Mouse (Mus musculus): ENCODE data around the gene Gas2l2. TPM values are rescaled to one million over a fixed set of nuclear protein-coding genes. Genes with fewer than 3 reads are reported as not detected.

Gas2l2 gene
- polyA plus RNA-seq (2015; fragmentation: Nextera tagmentation; extraction: Ambion mirVana): 0.14 TPM in 2 replicates

DNA sequence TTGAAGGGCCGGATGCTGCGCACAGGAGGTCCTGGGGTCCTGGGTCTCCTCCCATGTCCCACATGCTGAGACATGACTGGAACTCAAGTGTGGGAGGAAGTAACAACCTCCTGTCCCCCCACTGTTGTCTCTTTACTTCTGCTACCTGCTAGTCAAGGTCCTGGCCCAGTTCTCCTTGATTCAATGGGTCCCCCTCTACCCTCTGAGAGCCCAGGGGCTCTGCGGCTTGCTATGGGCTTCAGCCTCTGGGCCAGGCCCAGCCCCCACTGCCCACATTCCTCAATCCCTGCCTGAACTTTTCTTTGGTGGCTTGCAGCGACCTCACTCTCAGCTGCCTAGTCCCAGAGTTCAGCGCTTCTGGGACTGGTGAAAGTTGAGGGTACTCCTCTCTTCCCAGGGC, at the start of gene Gas2l2:
Gas2l2 (minus strand) TSS at position 101 of the 400 bp plus-strand sequence.
- no peak for ATAC-seq (ENCODE audit: insufficient read depth, low FRiP score)
- H3K36me3 ChIP-seq (ENCODE audit: control insufficient read depth, insufficient read depth, low read length): no peaks in the 10 kb centered on the region
- WGBS: 48% methylated on average over 5 of the region's 5 CpGs
- 0 out of 2 replicates have a peak, but pooled peaks cover 6% of the 10 kb centered on the region for H3K4me1 ChIP-seq (ENCODE audit: control insufficient read depth, insufficient read depth, low read length)
- no peak within 1 kb of the TSS for H3K27ac ChIP-seq (ENCODE audit: low read length)
- H3K4me3 ChIP-seq (replicated peaks; ENCODE audit: low read length): no peak within 1 kb of the TSS
- no peak within 1 kb of the TSS for H3K9ac ChIP-seq (ENCODE audit: low read length)
- H3K27me3 ChIP-seq (ENCODE audit: control insufficient read depth, insufficient read depth, low read length): peaks cover 27% of the 10 kb centered on the region
- H3K4me2 ChIP-seq (ENCODE audit: low read depth, low read length): no peak within 1 kb of the TSS
- no peaks in the 10 kb centered on the region for H3K9me3 ChIP-seq (replicated peaks; ENCODE audit: control insufficient read depth, low read length)

DNA sequence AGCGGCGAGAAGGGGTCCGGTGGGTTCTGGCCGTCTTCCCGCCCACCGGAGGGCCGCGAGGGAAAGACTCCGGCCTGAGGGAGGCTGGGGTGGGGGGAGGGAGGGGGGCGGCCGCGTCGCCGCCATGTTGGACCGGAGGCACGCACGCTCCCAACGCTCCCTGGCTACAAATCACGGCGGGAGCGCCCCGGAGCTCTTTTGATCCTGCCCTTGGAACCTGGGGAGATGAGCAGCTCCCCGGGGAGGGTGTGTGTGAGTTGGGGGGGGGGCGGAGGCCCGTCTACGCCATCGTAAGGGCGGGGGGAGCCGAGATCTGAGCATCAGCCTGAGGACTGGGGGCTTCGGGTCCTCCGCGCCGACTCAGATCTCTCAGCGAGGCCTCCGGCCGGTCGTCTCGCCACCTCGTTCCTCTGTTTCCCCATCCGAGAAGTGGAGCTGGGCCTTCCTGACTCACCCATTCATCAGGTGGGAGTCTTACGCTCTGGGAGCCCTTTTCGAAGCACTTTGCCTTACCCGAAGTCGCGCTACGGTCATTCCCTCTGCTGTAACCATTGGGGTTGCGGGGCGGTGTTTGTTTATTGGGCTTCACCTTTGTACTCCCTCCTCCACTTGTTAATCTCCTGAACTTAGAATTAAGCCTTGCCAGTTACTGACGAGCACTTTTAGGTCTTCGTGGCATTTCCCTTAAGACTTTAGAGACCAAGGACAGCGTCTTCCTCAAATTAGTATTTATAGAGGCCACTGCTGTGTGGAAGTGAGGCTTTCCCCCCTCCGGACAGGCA, 44.2 kb upstream of the Gas2l2 start:
- under 1% methylated on average over 41 of the region's 52 CpGs for WGBS
- peak overlapping the region; percentile 80 for H3K4me3 ChIP-seq (replicated peaks; ENCODE audit: low read length)
- no peaks in the 10 kb centered on the region for H3K9me3 ChIP-seq (replicated peaks; ENCODE audit: control insufficient read depth, low read length)
- ATAC-seq (ENCODE audit: insufficient read depth, low FRiP score): peak; percentile 79
- H3K4me2 ChIP-seq (ENCODE audit: low read depth, low read length): peak overlapping the region; percentile 90
- H3K27me3 ChIP-seq (ENCODE audit: control insufficient read depth, insufficient read depth, low read length): no peaks in the 10 kb centered on the region
- peak overlapping the region; percentile 96 for H3K9ac ChIP-seq (ENCODE audit: low read length)
- H3K36me3 ChIP-seq (ENCODE audit: control insufficient read depth, insufficient read depth, low read length): no peaks in the 10 kb centered on the region
- H3K27ac ChIP-seq (ENCODE audit: low read length): peak overlapping the region; percentile 96
- H3K4me1 ChIP-seq (ENCODE audit: control insufficient read depth, insufficient read depth, low read length): peaks cover 17% of the 10 kb centered on the region

DNA sequence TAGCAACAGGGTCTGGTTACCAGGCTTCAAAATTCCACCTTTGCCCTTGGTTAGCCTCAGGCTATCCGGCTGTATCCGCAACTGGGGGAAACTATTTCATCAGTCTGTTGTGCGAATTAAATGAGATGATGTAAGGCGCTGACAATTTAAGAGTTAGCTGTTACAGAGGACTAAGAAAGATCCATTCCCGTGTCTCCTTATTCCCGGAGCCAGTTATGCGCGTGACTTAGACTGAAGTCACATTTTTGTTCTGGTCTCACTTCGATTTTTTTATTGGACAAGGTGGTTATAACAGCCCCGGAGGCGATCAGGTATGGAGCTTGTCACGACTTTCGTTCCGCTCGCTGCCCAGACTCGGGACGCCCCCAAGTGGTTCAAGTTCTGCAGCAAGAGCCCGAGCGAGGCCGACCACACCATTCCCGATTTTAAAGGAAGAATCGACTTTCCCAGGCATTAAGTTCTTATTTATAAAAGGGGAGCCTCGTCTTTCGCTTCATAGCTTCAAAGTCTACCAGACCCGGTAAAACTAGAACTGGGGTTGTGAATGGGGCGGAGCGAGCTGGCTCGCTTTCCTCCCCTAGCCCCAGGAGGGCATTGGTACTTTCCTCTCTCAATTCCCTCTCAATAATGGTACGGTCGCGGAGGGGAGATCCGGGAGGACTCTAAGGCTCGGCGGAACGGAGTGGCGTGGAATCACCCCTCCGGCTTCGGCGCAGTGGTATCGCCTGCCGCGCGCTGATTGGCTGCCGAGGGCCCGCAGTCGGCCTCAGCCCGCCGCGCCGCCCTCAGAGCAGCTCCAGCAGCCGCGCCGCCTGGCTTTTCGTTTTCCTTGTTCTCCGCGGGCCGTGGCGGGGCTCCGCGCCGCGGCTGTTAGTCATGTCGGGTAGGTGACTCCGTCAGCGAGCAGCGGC, 43.3 kb upstream of the Gas2l2 start, which contains the start of gene Taf15:
Taf15 (plus strand) TSS at position 763 of the 911 bp plus-strand sequence.
- ATAC-seq (ENCODE audit: insufficient read depth, low FRiP score): peak; percentile 98
- peaks cover 17% of the 10 kb centered on the region for H3K4me1 ChIP-seq (ENCODE audit: control insufficient read depth, insufficient read depth, low read length)
- H3K27ac ChIP-seq (ENCODE audit: low read length): peak within 1 kb of the TSS; percentile 96
- H3K9me3 ChIP-seq (replicated peaks; ENCODE audit: control insufficient read depth, low read length): no peaks in the 10 kb centered on the region
- H3K4me3 ChIP-seq (replicated peaks; ENCODE audit: low read length): peak within 1 kb of the TSS; percentile 80
- H3K9ac ChIP-seq (ENCODE audit: low read length): peak within 1 kb of the TSS; percentile 96
- no peaks in the 10 kb centered on the region for H3K27me3 ChIP-seq (ENCODE audit: control insufficient read depth, insufficient read depth, low read length)
- H3K36me3 ChIP-seq (ENCODE audit: control insufficient read depth, insufficient read depth, low read length): no peaks in the 10 kb centered on the region
- H3K4me2 ChIP-seq (ENCODE audit: low read depth, low read length): peak within 1 kb of the TSS; percentile 90
- WGBS: under 1% methylated on average over 66 of the region's 66 CpGs

DNA sequence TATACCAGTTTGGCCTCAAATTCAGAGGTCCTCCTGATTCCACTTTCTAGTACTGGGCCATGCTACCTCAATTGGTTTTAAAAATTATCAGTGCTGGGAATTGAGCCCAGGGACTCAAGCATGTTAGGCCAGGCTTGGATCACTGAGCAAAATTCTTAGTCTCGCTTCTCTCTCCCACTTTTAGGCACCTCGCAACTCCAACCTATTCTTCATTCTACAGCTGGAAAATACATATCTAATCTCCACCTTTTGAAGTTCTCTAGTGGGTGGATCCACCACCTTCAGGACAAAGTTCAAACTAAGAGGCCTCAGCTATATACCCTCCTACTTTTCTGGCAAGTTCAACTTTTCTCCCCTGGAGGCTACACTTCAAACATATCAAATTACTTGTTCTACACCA, 42.5 kb upstream of the Gas2l2 start:
- H3K27ac ChIP-seq (ENCODE audit: low read length): peak overlapping the region; percentile 96; the same call in 1 of the 2 replicates
- 71% methylated on average over 2 of the region's 2 CpGs for WGBS
- H3K4me3 ChIP-seq (replicated peaks; ENCODE audit: low read length): 0 out of 2 replicates have a peak overlapping the region, but pooled peaks have one; percentile 80
- ATAC-seq (ENCODE audit: insufficient read depth, low FRiP score): no peak
- peaks cover 17% of the 10 kb centered on the region for H3K4me1 ChIP-seq (ENCODE audit: control insufficient read depth, insufficient read depth, low read length)
- peak overlapping the region; percentile 70 for H3K4me2 ChIP-seq (ENCODE audit: low read depth, low read length)
- no peaks in the 10 kb centered on the region for H3K9me3 ChIP-seq (replicated peaks; ENCODE audit: control insufficient read depth, low read length)
- H3K9ac ChIP-seq (ENCODE audit: low read length): peak overlapping the region; percentile 78; the same call in 1 of the 2 replicates
- H3K36me3 ChIP-seq (ENCODE audit: control insufficient read depth, insufficient read depth, low read length): no peaks in the 10 kb centered on the region
- no peaks in the 10 kb centered on the region for H3K27me3 ChIP-seq (ENCODE audit: control insufficient read depth, insufficient read depth, low read length)

DNA sequence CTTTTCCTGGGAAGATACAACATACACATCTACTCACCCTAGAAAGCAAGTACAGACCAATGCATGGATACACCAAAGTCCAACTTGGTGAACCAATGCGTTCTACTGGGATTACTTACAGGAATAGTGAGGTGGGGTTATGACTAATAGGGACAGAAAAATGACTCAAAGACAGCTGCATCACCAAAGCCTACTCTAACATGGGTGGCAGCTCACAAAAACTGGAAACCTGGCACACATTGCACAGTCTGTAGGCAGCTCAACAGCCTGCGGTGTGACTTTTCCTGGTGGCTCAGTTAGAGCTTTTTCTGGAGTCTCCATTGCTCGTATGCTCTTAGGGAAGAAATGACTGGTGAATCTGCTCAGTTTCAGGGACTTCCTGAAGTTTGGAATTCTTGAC, 39.5 kb upstream of the Gas2l2 start:
- Histone ChIP-seq H3K27ac (ENCODE audit: low read length) (no peak overlapping the region), H3K4me3 (replicated peaks; ENCODE audit: low read length) (no peak overlapping the region), H3K9ac (ENCODE audit: low read length) (no peak overlapping the region), H3K4me1 (ENCODE audit: control insufficient read depth, insufficient read depth, low read length) (0 out of 2 replicates have a peak, but pooled peaks cover 8% of the 10 kb centered on the region), H3K9me3 (replicated peaks; ENCODE audit: control insufficient read depth, low read length) (no peaks in the 10 kb centered on the region), H3K4me2 (ENCODE audit: low read depth, low read length) (no peak overlapping the region), H3K36me3 (ENCODE audit: control insufficient read depth, insufficient read depth, low read length) (no peaks in the 10 kb centered on the region), H3K27me3 (ENCODE audit: control insufficient read depth, insufficient read depth, low read length) (no peaks in the 10 kb centered on the region; the same call in 1 of the 2 replicates)
- 85% methylated on average over 3 of the region's 3 CpGs for WGBS
- ATAC-seq (ENCODE audit: insufficient read depth, low FRiP score): no peak

DNA sequence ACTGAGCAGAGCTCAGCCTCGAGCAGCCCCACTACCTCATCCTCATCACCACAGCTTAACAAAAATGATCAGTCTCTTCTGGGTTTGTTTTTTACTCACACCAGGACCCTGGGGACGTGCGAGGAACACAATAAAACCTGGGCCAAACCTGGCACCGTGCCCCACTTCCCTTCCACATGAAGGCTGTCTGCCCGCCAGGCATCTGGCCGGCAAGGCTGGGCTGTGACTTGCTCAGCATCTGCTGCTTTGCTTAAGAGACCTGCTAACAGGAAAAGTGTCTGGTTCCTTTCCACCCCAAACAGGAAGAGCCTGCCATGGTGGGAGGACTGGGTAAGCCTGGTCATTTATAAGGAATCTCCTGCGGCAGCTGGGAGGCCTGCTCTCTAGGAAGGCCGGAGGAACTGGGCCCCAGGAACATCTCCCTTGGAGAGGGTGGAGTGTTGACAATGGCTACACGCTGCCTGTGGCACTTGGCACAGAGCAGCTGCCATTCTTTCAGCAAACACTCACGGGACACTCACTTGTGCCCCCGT, 37.9 kb upstream of the Gas2l2 start:
- Histone ChIP-seq H3K9ac (ENCODE audit: low read length) (no peak overlapping the region), H3K4me2 (ENCODE audit: low read depth, low read length) (no peak overlapping the region), H3K4me3 (replicated peaks; ENCODE audit: low read length) (no peak overlapping the region), H3K9me3 (replicated peaks; ENCODE audit: control insufficient read depth, low read length) (no peaks in the 10 kb centered on the region), H3K4me1 (ENCODE audit: control insufficient read depth, insufficient read depth, low read length) (0 out of 2 replicates have a peak, but pooled peaks cover 6% of the 10 kb centered on the region), H3K27ac (ENCODE audit: low read length) (no peak overlapping the region; the same call in 1 of the 2 replicates), H3K36me3 (ENCODE audit: control insufficient read depth, insufficient read depth, low read length) (no peaks in the 10 kb centered on the region), H3K27me3 (ENCODE audit: control insufficient read depth, insufficient read depth, low read length) (peaks cover 4% of the 10 kb centered on the region; the same call in 1 of the 2 replicates)
- WGBS: 45% methylated on average over 11 of the region's 11 CpGs
- ATAC-seq (ENCODE audit: insufficient read depth, low FRiP score): peak; percentile 22; the same call in 1 of the 2 replicates

DNA sequence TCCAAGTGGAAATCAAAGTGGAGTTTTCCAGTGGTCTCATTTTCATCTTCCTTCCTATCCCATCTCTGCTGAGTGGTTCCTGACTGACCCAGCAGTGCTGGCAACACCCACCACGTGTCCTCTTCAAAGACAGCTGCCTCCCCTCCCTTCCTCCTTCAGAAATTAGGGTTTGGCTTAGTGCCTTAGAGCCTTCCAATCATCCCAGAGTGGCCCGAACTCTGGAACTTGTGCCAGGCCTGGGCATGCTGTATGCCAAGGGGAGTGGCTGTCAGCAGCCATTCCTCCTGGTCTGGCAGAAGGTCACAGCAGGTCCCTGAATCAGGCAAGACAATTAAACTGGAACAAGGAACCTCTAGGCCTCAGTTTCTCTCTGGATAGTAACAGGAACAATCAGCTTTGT, 36.7 kb upstream of the Gas2l2 start:
- no peak overlapping the region for H3K9ac ChIP-seq (ENCODE audit: low read length)

DNA sequence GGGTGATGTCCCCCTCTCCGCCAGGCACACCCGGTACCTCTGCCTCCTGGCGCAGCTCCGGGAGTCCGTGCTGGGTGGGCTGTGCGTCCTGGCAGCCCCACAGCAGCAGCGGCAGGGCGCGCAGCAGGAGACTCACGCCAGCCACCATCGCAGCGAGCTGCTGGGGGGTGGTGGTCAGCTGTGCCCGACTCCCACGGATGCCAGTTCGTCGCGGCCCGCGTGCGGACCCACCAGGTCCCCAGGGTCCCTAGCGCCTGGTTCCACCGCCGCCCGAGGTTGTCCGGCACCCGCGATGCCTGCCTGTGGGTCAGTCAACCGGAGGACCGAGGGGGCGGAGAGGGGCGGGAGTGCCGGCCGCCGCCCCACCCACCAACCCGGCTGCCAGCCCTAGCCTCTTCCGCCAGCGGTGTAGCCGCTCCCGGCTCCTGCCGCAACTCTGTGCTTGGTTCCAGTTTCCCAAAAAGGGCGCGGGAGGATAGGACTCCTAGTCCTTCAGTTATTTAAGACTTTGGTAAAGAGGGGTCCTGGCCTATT, 33.5 kb upstream of the Gas2l2 start, which contains the start of gene Mmp28:
Mmp28 (minus strand) TSS at position 361 of the 534 bp plus-strand sequence.
- Histone ChIP-seq H3K27ac (ENCODE audit: low read length) (peak within 1 kb of the TSS; percentile 35; the same call in 1 of the 2 replicates), H3K27me3 (ENCODE audit: control insufficient read depth, insufficient read depth, low read length) (peaks cover 4% of the 10 kb centered on the region; the same call in 1 of the 2 replicates), H3K9me3 (replicated peaks; ENCODE audit: control insufficient read depth, low read length) (no peaks in the 10 kb centered on the region), H3K4me2 (ENCODE audit: low read depth, low read length) (peak within 1 kb of the TSS; percentile 87), H3K4me3 (replicated peaks; ENCODE audit: low read length) (peak within 1 kb of the TSS; percentile 66), H3K9ac (ENCODE audit: low read length) (peak within 1 kb of the TSS; percentile 81), H3K4me1 (ENCODE audit: control insufficient read depth, insufficient read depth, low read length) (peaks cover 9% of the 10 kb centered on the region), H3K36me3 (ENCODE audit: control insufficient read depth, insufficient read depth, low read length) (no peaks in the 10 kb centered on the region)
- peak; percentile 67 for ATAC-seq (ENCODE audit: insufficient read depth, low FRiP score)
- under 1% methylated on average over 42 of the region's 42 CpGs for WGBS

More for the DNA sequence above, 36.7 kb upstream of the Gas2l2 start:
- ATAC-seq (ENCODE audit: insufficient read depth, low FRiP score): no peak
- Histone ChIP-seq H3K4me2 (ENCODE audit: low read depth, low read length) (no peak overlapping the region), H3K4me1 (ENCODE audit: control insufficient read depth, insufficient read depth, low read length) (no peaks in the 10 kb centered on the region), H3K9me3 (replicated peaks; ENCODE audit: control insufficient read depth, low read length) (no peaks in the 10 kb centered on the region), H3K4me3 (replicated peaks; ENCODE audit: low read length) (no peak overlapping the region), H3K27ac (ENCODE audit: low read length) (peak overlapping the region; percentile 21; the same call in 1 of the 2 replicates), H3K27me3 (ENCODE audit: control insufficient read depth, insufficient read depth, low read length) (peaks cover 4% of the 10 kb centered on the region; the same call in 1 of the 2 replicates), H3K36me3 (ENCODE audit: control insufficient read depth, insufficient read depth, low read length) (no peaks in the 10 kb centered on the region)
- 23% methylated on average over 2 of the region's 2 CpGs for WGBS

All from stomach, embryonic 16.5 days (tissue).